Mouse (Mus musculus) left cerebral cortex, adult 11 months (tissue): ENCODE data around the gene Gm21256.
"Not testable (repeated sequence)": the region's sequence is repeated elsewhere in the genome, so short reads cannot be mapped to it uniquely, and the experiment has no call there.

Source experiments
- DNase-seq: peaks from one replicate; pipeline ENCODE4 v3.0.0; 2022; ENCODE audit warnings: low spot score

Gm21256 gene

DNA sequence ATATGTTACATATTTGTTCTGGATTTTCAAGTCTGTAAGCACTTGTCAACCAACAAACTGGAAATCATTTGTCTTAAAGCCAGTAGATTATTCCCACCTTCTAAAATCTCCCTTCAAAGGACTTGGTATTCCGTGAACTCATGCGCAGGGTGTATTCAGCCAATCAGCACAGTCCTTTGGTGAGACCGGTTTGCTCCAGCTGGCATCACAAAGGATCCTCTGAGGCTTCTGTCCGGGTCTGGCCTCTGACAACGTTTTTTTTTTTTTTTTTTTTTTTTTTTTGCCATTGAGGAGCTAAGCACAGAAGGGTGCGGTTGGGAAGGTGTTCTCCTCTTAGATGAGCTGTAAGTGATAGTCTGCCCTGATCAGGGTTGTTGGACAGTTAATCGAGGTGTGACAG is at the start of gene Gm21256:
TSS of gene Gm21256 (plus strand) at position 301 of the 400 bp plus-strand sequence.
- DNase-seq, result not testable (repeated sequence)
